Mouse (Mus musculus) brain, embryonic 18.5 days (tissue): ENCODE data around the gene Bckdhb.
"Not testable (repeated sequence)": the region's sequence is repeated elsewhere in the genome, so short reads cannot be mapped to it uniquely, and the experiment has no call there.

Source experiments
- DNase-seq: peaks from one replicate; pipeline ENCODE4 v3.0.0-alpha.2; 2012; ENCODE audit warnings: low read depth, low spot score

Gene Bckdhb

DNA sequence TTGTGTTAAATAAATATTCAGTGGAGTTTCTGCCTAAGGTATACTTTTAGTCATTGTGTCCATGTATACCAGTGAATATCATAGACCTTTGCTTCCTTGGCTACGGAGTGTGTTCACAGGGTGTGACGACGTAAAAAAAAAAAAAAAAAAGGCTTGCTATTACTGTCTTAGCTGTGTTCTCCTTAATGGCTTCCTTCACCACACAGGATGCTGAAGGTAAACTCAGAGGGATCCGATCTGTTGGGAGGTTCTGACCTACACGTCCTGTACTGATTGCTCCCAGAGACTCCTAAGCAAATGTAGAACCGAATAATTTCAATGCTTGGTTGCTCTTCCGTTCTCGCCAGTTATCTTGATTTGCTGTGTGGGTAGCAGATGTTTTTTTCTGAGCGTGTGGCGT, 38.4 kb downstream of the Bckdhb start:
- DNase-seq = no peak

DNA sequence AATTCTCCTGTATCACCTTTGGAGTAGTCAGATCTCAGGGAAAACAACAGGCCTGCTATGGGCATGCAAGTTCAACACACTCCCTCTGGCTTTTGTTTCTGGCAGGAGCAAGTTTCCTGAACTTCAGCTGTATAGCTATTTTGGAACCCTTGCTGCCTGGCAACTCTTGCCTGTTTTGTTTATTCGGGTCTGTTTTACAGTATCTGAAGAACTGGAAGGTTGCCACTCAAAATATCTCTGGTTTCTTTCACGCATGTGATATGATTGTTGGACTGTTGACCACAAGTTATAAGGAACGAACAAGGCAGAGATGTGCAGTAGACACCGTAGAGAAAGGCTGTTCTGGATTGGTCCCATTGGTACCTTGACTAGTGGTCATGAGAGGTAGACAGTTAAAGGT, 39.4 kb downstream of the Bckdhb start:
- DNase-seq = no peak

DNA sequence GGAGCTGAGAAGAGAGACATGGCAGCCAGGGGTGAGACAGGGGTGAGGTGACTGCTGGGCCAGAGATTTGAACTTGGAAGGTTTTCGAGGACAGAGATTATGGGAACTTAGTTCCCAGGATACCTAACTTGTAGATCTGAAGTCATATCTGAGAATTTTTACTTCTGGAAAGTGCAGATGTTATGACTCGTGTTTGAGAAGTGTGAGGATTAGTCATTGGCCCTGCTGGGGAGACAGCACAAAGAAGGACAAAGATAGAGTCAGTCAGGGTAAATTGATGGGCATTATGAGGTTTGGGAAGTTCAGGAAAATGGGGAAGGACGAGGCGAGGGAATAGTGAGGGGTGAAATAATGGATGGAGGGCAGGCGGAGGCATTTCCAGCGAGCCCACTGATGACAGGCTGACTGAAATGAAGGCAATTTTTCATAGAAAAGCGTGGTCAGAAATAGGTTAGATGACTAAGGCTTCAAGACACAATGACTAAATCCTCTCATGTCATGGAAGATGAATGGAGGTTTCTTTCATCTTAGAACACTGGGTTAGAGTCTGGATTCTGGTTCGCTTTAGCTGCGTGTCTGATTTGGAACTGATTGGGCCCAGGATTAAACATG, 42.6 kb downstream of the Bckdhb start:
- DNase-seq = no peak

DNA sequence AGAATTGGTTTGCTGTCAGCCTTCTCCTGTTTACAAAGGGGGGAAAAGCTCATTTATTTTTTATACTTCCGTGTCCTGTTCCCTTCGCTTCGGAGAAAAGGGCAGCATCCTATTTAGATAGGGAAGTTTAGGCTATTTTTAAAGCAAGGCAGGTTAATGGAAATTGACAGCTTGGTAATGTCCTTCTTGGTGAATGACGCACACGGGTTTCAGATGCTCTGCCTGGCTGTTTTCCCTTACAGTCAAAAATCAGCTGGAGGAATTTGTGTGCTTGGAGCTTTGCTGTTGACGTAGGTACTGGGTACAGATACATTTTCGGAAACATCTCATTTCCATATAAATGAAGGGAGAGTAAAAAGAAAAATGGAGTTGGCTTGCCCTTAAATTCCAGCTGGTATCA, 44.4 kb downstream of the Bckdhb start:
- no peak for DNase-seq

DNA sequence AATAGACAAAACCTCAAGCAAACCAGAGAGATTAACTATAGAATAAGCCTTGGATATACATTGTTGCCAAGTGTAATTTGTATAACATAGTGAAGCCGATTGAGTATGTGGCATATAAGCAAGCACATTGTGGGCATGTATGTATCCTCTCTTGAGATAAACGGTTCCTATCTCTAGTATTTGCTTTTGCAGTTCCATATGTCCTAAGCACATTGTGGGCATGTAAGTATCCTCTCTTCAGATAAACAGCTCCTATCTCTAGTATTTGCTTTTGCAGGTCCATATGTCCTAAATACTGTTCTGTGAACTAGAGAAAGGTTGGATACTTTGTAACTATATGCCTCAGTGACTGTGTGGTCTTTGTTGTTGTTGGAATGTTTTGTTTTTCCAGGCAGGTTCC, 48.5 kb downstream of the Bckdhb start:
- DNase-seq = no peak

DNA sequence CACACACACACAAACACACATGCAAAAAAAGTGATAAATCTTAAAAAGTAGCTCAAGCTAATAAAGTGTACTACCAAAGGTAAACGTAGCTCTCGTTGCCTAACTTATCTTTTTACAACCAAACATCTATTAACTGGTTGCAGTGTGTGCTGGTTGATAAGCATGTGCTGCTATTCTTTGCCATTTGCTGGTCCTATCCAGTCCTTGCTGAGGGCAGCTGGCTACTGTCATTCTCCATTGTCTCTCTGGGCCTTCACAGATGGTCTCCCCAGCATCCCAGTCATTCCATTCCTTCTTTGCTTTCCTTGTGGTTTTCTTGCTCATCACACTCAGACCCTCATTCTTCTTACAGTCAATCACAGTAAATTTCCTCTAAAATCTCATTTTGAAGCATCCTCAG, 50.9 kb downstream of the Bckdhb start:
- DNase-seq = no peak

DNA sequence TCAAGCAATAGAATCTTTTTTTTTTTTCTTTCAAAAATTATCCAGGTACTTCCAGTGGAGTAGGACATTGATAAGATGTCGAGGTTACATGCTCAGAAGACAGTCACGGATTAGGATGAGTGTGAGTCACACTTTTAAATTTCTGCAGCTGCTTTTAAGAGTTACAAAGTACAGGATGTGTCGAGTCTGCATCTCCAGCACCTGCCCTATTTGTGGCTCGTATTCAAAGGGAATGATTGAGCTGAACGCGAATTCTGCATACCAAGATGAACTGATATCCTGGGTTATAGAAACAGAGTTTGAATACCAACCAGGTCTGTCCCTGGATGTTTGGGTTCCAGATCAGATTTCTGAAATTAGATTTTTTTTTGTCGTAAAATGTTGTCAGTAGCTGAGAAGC, 56.3 kb downstream of the Bckdhb start:
- DNase-seq = no peak

DNA sequence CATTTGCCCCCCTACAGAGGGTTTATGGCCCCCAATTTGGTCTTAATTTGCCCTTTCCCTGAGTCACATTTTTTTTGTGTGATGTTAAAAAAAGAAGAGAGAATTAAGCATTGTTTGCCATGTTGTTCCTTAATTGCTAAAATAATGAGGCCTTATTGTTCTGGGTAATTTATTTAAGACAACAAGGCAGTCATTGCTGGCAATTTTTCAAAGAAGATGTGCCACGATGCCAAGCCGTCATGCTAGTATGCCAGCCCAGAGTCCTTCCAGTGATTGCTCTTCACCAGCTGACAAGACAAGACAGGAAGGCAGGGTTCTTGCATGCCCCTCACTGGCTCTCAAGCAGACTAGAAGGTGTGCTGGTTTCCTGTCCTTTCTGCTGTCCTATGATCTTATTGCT, 84.0 kb downstream of the Bckdhb start:
- no peak for DNase-seq

DNA sequence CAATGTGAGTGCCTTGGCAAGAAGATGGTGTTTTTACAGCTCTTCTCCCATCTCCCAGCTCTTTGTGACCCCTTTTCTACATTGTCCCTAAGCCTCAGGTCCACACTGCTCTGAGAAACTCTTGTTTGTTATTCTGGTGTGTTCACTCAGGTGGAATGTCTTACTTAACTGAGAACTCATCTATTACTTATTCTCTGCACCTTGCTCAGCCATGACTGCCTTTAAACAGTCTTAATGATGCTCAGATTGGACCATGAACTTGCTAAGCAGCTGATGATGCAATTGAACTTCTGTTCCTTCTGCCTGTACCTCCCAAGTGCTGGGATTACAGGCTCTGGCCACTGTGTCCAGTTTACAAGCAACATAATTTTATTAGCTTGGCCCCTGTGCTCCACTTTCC, 86.2 kb downstream of the Bckdhb start:
- DNase-seq = no peak

DNA sequence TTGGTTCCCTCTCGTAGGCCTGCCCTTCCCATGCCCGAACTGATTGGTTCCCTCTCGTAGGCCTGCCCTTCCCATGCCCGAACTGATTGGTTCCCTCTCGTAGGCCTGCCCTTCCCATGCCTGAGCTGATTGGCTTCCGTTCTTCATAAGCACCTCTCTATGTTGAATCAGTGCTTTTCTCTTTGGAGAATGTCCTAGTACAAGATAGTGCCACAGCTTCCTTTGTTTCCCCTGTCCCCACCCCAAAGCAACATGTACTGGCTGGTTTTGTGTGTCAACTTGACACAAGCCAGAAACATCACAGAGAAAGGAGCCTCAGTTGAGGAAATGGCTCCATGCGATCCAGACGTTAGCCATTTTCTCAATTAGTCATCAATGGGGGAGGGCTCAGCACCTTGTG, 93.2 kb downstream of the Bckdhb start:
- not testable (repeated sequence) for DNase-seq

DNA sequence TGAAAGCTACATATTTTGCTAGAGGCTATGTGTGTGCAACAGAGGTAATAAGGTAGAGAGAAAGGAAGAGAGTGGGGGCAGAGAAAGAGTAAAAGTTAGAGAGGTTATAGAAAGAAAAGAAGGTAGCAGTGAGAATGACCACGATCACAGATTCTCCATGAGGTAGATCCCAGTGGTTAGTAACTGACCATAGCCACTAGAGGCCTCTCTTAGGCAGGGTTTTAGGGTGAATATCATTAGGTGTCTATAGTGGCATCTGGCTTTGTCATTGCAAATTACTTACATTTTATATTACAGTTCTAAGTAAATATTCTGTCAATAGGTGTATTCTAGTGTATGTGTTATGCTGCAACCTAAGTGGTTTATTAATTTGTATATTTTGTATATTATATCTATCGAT, 94.7 kb downstream of the Bckdhb start:
- DNase-seq = no peak

DNA sequence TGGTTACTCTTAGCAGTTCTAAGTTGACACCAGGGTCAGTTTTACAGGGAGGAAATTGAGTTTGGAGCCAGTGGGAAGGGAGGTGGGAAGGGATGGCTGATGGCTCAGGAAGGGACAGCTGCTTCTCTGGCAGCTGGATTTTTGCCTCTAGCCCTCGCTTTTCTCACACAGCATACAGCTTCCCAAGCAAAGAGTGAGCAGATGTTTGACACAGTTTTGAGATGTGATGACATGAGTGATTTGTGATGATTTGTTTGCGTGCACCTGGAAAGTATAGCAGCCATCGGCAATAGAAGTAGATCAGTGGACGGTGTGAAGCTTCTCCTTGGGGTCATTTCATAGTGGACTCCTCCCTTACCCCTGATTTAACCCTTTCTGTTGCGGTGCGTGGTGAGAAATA, 96.2 kb downstream of the Bckdhb start:
- DNase-seq = no peak

DNA sequence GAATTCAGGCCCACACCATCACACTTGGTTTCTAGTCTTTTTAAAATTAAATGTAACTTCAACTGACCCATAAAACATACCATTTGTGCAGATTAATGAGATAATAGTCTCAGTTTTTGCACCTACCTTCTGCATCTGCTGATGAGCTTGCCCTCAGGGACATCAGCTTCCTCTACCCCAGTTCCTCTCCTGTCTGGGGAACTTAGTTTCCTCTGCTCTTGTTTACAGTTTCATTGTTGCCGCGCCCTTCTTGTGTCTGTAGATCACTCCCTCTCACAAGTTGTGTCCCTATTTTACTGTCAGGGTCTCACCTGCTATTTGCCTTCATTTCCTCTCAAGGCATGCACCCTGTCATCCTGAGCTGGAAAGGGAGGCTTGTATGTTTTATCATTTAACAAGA, 103.2 kb downstream of the Bckdhb start:
- DNase-seq = no peak

DNA sequence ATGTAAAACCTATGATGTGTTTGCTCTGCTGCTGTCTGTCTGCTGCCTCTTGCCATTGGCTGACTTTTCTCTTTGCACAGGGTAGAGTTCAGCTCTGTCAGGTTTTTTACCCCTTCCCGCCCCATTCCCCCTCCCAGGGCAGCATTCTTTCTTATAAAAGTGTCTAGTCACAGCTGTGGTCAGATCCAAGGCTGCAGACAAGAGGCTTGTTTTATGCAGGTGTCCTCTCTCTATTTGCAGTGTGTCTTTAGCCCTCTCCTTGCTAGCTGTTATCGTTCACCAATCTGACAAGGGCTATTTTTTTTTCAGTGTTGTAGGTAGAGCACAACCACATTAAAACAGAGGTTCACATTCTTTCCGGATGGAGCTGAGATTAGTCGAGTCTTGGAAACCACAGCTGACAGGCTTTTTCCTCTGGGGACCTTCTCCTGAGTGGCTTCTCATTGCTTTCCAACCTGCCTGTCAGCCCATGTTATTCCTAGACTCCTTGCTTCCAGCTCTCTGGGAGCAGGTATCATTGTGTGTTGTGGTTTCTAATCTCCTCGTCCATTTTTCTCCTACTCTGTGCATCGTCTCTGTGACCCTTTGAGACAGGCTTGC, 105.8 kb downstream of the Bckdhb start:
- no peak for DNase-seq

DNA sequence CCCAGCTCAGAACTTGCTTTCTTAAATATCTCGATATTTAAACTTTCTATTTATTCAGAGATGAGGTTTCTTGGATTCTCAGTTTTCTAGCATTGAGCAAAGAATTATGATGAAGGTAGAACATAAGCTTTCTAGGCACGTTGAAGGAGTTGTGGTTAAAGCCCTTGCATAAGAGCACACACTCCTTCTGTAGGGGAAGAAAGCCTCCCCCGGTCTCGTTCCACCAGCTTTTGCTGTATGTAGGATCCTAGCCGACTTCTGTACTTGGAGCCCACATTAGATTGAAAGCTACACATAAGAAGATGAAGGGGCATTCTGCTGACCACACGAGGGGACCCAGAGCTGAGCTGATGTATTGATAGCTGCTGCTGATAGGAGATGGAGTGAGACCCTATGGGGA, 106.5 kb downstream of the Bckdhb start:
- DNase-seq = no peak

DNA sequence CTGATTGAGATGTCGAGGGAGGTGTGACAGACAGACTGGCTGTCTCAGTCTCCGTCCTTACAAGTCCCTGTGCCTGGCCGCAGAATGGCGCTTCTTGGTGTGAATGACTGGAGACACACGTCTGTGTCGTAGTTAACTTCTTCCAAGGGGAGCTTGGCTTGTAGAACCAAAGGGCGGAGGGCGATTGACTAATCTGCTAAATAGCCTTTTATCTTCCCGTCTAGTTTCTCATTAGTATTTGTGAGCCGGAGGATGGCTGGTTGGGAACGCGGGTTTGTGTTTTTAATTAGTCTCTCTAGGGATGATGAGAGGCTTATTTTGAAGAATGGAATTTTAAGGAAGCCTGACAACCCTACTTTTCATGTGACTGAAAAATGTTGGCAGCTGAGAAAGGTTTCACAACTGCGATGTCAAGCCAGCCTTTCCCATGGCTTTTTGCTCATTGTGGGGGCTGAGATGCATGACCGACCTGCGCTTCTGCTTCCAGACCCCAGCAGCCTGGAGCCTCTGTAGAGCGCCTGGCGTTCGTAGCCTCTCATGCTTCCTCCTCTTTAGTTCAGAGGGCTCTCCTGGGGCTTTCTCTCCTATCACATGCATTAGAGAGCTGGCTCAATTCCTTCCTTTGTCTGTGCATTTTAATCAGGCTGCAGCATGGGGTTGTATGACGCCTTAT, 107.9 kb downstream of the Bckdhb start:
- DNase-seq = no peak

DNA sequence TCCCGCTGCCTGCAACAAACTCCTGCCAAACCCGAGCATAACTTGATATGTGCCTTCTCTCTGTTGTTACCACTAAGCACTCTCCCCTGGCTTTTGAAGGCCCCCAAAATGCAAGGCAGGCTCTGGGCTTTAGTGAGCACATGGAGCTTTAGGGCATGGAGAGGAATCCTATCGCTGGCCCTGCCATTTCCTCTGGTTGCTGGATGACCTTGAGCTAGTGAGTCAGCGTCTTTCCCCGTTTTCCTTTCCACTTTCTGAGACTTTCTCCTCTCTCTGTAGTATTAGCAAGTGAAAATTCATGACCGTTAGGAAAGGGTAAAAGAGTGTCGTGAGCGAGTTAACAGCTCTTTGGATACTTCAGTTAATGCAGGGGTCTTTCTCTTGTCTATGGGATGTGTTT, 111.1 kb downstream of the Bckdhb start:
- DNase-seq = no peak

DNA sequence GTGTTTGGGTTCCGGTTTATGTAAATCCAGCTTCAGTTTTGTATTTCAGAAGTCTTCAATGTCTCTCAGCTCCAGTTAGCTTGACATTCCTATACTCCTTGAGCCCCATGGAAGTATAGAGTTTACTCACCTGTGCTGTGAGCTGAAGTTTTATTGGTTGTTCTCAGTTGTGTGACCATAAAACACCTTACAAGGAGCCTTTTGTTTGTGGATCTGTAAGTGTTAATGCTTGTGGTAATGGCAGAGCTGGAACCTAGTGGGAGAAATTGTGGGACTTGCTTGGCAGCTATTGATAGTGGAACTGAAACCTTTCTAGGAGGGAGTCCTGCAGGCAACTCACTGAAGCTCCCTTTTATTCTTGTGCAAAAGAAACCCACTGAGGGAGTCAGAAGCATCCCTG, 112.3 kb downstream of the Bckdhb start:
- no peak for DNase-seq

DNA sequence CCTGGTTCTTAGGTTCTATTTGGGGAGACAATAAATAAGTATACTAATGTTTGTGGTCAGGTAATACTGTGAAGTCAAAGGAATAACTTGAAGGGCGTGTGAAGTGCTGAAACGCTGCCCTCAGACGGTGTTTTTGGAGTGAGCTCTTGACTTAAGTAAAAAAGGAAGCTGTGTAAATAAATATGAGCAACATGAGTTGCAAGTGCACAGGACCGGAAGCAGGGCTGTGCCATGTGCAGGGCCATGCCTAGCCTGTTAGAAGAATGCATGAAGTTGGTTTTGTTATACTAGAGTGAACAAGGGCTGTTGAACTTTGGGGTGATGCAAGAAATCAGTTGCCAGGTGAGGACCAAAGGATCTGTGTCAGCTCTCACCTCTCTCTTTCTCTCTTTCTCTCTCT, 114.0 kb downstream of the Bckdhb start:
- DNase-seq = no peak

DNA sequence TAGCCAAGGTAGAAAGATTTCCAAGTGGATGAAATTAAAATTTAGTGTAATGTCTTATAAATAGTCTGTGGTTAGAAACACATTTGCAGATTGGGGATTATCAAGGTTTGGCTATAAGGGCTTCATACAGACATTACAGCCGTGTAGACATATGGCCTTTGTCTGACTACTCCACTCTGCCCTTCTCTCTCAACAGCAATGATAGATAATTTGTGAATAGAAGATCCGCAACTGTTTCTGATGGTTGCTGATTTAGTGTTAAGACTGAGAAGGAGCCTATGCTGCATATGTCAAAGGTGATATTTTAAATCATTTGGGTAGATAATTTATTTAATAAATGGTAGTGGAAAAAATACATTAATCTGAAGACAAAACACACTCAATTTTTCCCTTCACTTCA, 115.4 kb downstream of the Bckdhb start:
- no peak for DNase-seq

DNA sequence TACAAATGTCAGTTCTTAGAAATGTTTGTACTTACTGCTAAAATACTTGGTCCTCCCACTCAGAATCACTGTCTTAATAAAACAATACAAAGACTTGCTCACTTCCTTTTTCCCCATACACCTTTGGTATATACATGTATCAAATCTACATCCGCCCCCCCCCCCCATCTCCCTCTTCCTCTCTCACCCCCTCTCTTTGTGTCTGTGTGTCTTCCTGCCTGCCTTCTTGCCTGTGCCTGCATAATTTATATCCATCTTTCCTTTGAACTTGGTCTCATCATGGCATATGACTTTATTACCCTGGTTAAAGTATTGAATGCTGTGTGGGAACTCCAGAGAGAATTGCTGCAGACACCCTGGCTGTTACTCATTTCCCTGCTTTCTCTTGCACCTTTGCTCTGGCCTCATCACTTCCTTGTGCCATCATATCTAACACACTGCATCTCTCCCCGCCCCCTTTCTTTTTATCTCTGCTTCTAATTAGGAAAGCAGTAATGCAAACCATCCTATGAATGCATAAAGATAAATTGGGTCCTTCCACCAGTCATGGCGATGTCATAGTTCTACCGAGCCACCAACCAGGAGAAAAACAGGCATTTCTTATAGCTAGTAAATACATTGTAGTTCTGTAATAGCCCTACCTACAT, 116.8 kb downstream of the Bckdhb start:
- DNase-seq = no peak

DNA sequence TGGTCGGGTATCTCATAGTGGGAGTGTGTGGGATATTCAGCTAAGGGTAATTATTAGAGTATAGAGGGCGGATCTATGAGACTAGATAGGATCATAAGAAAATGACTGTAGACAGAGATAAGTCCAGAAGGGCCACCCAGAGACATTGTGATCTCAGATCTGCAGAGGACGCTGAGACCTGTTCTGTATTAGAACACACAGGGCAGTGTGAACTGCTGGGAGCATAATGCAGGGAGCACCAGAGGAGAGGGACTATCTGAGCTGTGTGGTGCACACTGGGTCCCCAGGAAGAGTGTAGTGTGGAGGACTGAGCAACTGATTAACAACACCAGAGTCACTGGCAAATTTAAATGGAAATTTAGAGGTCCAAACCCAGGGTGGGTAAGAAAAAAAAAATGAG, 117.6 kb downstream of the Bckdhb start:
- DNase-seq = no peak

DNA sequence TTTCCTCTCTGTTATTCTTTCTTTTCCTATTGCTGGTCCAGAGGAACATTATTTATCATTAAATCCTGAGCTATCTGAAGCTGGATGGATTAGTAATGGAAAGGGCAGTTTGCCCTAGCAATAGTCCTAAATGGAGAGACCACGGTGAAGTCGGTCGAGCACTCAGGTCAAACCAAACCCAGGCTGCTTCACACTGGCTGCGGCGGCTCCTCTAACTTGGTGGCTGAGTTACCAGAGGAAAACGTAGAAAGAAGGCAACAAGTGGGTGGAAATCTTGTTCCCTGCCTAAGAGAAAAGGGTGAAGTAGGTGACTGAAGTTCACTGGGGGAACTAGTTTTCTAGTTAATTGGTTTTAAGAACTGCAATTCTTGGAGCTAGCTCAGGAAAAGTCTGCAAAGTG, 119.2 kb downstream of the Bckdhb start:
- DNase-seq = no peak
